Mouse (Mus musculus): Measurements from ENCODE around the gene Rbm47.

- TF ChIP-seq GATA1 (IDR thresholded peaks at IDR 0.05; ENCODE audit: low read length) (no peak), TAL1 (IDR thresholded peaks at IDR 0.05; ENCODE audit: low read length) (no peak)
Measured at GRCm38 (mm10) chr5:66165748-66166147, 7.2 kb downstream of the Rbm47 start.
